Mouse (Mus musculus): ENCODE measurements around the gene Syndig1l.

GRCm38 (mm10) chr12:84653912-84654311, 44.7 kb downstream of the Syndig1l start:
- TF ChIP-seq CTCF (IDR thresholded peaks at IDR 0.05; ENCODE audit: extremely low read depth, insufficient read depth, low read length), result peak; percentile 97
- no peak for TF ChIP-seq POLR2A (IDR thresholded peaks at IDR 0.05; ENCODE audit: extremely low read depth, insufficient read depth, low read length)
